Mouse (Mus musculus) kidney, adult 2 months (tissue): ENCODE data around the gene S100pbp.

Experiments used
- CTCF ChIP-seq: fragments of 200-500 bp; conservative IDR thresholded peaks from 2 replicates; pipeline ENCODE4 v1.5.1; 2011; ENCODE audit warnings: low read depth, mild to moderate bottlenecking, control low read depth, low read length, moderate library complexity, mixed read lengths; ENCODE audit not compliant: insufficient read depth, insufficient read length
- POLR2A ChIP-seq: fragments of 200-500 bp; IDR thresholded peaks from one replicate; pipeline ENCODE4 v1.6.1; 2011; ENCODE audit warnings: low read depth, low read length, control low read depth

DNA sequence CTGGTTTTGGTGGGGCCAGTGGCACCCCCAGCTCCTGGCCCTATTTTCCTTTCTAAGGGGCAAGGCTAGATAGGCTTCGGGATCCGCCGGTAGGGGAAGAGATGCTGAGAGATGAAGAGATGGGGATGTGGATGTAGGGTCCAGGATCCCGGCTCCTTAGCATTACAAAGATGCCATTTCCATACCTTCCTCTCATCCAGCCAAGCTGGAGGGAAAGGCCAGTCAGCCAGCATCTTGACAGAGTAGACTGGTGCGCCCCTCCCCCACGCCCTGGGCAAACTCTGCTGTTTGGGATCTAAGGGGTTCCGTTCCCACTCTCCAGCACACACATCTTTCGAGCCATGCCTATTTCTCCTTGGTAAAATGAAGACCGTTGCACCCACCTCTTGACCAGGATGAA, 83.5 kb downstream of the S100pbp start:
- TF ChIP-seq CTCF = no peak
- no peak for TF ChIP-seq POLR2A
